Mouse (Mus musculus) embryo, embryonic 11 days (tissue): ENCODE measurements around the gene Tlcd2.
"Not testable (repeated sequence)": the region's sequence is repeated elsewhere in the genome, so short reads cannot be mapped to it uniquely, and the experiment has no call there.

Source experiments
- DNase-seq: peaks from one replicate; pipeline ENCODE4 v3.0.0-alpha.2; 2015

The Tlcd2 gene

DNA sequence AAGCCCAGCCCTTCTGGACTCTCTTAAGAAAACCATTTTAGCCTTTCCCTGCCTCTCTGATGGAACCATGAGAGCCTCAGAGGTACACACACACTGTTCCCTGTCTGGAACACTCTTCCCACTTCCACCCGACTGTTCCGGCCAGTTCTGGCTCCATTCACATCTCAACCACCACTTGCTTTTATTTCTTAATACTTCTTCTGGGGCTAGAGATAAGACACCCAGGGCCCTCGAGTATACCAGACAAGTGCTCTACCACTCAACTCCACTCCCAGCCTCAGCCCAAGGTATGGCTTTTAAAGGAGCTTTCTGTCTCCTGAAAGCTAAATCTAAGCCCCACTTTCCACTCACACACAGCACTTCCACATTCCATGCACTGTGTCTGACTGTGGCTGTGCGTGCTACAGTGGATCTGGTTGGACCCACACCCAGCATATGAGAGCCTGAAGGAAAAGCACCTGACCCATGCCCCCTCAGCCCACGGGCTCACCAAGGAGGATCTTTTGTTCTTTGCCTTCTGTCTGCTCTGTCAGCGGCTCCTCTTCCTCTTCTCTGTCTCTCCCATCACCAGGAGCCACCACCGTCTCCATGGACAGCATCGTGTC is 11.1 kb upstream of the Tlcd2 start:
- no peak for DNase-seq

DNA sequence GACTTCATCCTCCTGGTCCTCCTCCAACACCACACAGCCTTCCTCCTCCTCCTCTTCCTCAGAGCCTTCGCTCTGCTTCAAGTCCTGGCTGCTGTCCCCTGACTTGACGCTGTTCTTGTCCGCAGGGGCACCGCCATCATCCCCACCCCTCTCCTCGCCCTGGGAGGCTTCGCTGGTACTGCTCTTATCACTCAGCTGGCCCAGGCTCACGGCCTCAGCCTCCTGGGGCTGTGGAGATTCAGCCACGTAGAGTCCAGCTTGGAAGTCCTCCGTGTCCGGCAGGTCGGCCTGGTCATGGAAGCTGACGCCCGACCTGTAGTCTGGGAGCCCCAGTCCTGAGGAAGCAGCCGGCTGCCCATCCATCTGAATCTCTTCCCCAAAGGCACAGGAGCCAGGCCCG is 10.6 kb upstream of the Tlcd2 start:
- DNase-seq, result no peak

DNA sequence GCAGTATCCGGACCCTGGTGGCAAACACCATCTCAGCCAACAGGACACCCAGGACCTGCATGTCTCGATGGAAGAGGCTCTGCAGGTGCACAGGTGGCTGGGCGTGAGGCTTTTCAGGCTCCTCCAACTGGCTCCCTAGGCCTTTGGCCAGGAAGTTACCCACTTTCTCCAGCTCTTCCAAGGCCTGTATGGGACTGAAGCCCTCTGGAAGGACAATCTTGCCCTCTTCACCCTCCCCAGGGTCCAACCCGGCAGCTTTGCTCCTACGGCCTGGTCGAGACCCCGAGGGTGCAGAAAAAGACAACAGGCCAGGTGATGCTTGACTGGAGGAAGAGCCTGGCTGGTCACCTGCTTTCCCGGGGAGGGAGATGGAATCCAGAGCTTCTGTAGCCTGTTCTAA is 9.4 kb upstream of the Tlcd2 start:
- DNase-seq, result no peak

DNA sequence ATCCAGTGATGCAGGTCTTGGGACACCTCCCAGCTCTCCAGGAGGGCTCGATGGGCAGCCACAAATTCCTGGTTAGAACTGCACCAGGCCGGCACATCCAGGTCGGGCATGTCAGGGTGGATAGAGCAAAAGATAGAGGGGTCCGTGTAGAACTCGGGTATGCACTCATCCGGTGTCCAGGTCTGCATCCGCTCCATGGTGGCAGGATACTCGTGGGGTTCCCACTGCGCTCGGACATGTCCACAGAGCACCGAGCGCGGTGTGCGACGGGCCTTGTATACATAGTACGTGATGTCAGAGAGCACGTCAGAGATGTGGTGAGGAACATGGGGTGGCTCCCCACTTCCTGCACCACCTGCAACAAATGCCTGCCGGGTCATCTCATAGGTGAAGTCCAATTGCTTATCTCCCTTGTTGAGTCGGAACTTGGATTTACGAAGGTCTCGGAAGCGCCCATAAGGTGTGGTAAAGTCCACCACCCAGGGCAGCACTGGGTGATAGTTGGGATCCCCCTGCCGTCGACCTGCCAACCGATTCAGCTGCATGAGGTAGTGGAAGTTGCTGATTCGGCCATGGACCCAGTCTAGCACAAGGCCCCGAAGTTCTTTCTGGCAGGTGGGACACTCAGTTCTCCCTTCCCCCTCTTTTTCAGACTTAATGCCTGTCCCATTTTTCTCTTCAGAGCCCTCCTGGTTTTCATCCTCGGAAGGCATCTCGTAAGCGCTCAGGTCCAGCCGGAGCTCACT is 8.5 kb upstream of the Tlcd2 start:
- no peak for DNase-seq

DNA sequence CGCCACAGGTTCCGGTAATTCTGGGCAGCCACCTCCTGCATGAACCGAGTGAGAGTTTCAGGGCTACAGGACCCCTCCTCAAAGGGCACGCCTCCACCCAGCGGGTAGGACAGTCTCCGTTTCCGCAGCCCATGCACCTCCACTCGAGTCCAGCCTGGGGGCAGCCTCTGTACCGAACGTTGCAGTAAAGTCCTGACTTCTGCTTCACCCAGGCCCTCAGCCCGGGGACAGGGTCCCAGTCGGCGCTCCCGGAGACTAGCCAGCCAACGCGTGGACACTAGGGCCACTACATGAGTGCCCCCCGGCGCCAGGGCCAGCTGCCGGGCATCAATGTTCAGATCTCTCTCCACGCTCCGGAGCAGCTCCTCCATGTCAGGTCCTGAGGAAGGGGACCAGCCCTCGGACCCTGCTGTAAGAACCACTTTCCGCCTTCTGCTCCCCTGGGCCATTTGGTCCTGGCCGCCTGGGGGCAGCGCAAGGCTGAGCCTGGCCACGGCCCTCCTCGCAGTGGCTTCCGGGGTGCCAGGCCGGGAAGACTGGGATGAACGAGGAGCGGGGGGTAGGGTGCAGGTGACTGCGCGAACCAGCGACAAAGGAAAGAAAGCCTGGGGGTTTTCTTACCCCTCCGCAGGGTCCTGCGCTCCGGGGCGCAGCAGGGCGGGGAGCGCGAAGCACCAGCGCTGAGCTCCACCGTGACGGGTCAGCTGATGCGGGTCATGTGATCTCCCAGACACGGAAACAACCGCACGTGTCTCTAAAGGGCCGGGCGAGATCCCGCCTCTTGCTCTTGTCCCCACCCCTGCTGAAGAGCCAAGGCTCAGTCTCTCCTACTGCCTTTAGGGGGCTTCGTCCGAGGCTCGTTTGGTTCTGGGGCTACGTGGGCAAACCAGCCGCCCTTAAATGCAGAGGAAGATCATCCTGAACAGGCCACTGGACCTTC is 7.3 kb upstream of the Tlcd2 start, which contains the start of gene Wdr81:
Gene Wdr81, minus strand, starts transcription at position 727 of the 940 bp plus-strand sequence.
- DNase-seq, result peak; percentile 96

DNA sequence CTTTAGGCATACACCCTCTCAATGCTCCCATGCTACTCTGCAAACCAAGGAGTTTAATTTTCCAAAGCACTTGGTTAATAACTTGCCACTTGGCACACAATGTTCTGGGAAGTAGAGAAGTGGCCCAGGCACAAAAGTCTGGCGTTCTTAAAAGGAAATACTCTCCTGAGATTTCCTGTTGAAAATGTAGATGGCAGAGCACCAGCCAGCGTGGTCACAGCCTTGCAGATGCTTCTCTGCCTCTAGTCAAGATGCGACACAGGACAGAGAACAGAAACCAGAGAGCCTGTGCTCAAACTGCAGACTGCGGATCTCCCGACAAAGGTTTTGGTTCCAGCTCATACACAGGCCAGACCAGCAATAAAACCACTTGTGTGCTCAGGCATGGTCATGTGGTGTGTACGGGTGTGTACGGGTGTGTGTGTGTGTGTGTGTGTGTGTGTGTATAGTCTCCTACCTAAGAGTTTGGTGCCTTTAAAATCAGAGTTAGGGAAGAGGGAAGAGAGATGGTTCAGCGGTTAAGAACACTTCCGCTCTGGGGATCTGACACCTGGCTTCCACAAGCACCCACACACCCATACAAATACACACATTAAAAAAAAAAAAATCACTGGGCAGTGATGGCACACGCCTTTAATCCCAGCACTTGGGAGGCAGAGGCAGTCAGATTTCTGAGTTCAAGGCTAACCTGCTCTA is 6.3 kb upstream of the Tlcd2 start:
- DNase-seq, result no peak

DNA sequence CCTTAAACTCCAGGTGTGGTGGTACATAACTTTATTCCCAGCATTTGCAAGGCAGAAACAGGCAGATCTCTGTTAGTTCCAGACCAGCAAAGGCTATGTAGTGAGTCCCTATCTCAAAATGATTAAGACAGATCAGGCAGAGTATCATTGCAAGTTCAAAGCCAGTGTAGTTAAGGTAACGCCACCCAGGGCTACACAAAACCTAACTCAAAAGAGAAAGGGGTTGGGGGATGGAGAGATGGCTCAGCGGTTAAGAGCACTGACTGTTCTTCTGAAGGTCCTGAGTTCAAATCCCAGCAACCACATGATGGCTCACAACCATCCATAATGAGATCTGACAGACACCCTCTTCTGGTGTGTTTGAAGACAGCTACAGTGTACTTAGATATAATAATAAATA is 5.5 kb upstream of the Tlcd2 start:
- DNase-seq, result not testable (repeated sequence)

DNA sequence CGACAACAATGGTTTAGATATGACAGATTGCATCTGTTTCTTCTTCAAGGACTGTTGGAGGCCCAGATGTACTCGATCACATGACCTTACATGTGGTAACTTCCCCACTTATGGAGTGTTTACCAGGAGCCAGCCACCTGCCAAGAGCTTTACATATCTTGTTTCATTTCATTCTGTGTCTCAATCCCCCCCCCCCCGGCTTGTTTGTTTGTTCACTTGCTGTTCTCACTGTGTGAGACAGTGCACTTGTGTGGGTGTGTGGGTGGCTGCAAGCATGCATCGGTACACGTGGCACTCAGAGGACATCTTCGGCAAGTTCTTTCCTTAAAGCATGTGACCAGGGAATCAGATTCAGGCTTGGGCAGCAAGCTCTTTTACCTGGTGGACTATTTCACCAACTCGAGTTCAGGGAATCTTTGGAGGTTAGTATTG is 5.1 kb upstream of the Tlcd2 start:
- no peak for DNase-seq

DNA sequence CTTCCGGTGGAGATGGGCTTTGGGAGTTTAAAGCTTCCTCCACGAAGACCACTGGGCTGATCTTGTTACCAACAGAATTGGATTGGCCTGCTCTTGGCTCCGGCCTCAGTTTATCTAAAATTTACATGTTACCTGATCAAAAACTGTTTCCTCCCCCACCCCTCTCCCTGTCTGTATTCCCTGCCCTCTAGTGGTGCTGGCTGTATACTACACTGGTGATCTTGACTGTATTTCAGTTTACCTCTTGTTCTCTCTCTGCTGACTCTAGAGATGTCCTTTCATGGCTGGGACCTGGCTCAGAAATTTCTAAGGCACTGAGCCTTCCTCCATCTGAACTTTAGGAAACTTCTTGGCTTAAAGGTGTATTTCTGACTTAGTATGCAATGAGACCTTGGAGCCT is 3.3 kb upstream of the Tlcd2 start:
- DNase-seq, result peak; percentile 54

DNA sequence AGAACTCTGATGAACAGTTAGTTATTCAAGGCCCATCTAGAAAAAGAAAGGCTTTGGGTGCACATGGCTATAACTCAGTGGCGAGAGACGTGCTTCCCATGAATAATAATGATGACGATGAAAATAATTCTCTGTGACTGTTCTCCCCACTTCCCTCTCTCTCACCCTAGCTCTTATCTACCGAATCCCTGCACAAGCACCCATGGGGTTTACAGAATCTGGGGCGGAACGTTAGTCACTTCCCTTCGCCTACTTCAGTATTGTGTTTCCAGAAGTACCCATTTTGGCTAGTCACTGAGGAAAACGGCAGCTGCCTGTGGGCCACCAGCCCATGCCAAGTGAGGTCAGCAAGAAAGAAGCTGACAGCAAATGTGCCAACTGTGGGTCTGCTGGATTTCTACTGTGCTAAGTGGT is 2.9 kb upstream of the Tlcd2 start:
- no peak for DNase-seq

DNA sequence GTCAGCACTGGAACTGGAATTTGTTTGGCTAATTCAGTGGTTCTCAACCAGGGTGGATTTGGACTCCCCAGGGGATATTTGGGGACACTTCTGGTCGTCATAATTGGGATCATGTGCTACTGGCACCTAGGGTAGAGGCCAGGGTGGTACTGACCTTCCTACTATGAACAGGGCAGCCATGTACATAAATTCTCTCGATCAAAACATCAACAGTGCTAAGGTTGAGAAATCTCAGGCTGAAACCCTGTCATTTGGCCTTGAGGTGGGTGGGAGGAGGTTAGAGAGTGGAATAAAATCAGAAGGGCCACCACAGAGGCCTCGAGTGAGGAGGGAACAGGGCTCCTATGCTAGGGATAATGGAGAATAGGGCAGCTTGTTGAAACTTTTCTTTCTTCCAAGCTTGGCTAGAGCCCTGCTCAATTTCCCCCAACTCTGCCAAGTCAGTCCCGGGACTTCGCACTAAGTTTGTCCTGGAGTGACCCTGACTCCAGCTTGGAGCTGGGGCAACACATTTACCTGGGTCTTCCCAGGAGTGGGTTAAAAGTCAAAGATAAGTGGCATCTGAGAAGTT is 2.3 kb upstream of the Tlcd2 start:
- no peak for DNase-seq

DNA sequence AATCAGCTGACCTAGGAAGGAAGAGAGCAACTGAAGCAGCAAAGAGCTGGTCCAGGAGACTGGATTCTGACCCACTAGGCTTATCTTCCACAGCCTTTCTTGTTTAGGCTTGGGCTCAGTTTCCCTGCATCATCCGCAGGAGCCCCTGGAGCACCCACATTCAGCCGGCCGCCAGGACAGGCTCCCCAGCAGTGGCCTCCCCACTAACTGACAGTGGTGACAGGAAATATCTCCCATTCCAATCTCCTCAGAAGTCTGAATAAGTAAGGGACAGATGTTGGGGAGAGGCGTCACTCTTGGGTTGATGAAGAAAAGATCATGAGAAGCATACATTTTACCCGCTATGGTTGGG is 1.8 kb upstream of the Tlcd2 start:
- no peak for DNase-seq

DNA sequence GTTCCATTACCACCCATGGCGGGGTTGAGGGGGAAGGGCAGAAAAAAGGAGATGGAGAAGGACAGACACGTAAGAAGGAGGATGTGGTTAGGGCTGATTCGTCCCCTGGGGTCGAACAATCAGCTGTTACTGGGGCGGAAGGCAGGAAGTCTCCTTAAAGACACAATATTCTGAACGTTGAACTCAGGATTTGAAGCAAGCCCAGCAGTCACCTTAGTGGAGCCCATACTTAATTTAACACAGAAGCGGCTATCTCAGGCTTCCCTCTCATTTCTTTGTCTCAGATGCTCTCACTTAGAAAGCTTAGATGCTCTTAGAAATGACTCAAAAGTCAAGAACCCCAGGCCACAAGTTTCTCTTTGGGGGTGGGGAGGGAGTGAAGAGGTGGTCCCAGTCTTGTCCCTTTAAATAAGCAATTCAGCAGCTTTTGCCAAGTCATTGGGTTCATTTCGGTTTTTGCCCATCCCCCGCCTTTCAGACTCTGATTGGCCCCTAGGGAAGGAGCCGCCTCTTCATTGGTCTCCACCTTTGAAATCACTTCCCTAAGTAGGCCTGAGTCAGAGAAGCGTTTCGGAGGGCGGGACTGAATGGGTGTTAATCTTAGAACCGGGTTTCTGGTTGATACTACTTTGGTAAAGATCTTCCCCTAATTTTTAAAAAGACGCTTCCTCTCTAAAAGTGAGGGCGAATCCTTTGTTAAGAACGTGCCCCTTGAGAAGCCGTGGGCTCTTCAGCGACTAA is 1.2 kb upstream of the Tlcd2 start:
- DNase-seq, result peak; percentile 94

DNA sequence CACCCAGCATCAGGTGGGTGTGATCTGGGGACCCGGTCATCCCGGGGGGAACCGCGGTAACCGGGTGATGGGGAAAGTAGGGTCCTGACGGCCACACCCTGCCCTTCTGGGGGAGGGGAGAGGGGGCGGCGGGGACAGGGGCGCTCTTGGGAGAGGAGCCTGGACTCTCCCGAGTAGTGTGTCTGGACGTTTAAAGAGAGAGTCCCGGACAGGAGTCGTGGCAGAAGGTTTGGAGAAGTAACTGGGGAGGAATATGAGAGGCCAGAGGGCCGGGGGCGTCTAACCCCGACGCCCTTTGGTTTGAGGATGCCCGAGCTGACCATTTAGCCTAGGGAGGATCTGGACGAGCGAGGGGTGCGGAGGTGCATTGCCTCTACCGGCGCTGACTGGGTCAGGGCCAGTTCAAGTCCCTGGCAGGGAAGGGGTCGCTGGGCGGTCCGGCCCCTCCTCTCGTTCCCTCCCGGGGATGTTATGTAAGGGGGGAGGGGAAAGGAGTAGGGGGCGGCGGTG is 283 bp downstream of the Tlcd2 start:
- DNase-seq, result no peak

DNA sequence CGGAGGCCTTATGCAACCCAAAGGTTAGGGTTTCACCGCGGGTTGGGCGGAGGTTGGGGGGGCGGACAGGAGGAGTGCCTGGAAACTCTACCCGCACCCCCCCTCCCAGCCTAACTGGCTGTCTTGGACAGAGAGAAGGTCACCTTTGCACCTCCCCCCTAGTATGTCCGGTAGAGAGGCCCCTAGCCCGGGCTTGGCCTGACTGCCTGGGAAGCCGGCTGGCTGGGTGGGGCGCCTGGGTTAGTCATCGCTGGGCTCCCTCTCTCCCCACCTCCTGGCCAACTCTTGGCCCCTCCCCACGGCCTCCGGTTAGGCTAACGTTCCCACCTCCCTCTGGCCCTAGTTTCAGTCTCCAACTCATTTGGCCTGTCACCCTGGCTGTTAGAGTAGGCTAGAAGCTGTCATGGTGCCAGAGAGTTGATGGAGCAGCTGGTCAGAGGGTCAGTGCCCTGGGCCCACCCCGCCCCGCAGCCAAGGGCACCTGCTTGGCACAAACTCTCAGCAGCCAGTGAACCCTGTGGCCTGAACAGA is 803 bp downstream of the Tlcd2 start:
- DNase-seq, result peak; percentile 30

DNA sequence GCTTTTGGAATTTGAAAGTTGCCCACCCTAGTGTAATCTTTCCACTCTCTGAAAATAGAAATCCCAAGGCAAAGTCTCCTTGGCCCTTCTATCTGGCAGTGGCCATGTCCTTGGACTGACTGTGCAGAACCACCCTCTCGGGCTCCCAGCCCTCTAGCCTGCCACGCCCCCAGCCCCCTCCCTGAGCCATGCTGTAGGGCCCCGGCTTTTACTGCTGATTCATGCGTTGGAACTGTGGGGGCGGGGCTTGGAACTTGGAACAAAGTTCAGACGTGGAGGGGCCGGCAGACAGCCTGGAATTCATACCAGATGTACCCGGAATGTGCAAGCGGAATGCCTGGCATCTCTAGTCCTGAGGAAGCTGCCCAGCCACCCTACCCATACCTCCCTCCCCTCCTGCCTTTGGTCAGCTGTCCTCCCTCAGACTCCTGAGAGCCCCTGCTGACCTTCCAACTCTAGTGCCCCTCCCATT is 1.4 kb downstream of the Tlcd2 start:
- peak; percentile 93 for DNase-seq

DNA sequence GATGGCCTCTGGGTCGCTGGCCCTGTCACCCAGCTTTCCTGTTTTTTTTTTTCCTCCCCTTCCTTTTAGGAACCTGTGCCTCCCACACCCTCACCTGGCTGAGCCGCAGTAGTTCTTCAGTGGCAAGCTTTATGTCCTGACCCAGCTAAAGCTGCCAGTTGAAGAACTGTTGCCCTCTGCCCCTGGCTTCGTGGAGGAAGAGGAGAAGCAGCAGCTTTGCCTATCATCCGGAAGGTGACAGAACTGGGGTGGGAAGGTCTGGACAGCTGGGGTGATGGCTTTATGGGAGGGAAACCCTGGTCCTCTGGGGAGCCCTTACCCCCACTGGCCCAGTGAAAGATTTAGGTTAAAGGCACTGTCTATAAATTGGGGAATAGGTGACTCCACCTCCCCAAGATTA is 2.1 kb downstream of the Tlcd2 start:
- no peak for DNase-seq

DNA sequence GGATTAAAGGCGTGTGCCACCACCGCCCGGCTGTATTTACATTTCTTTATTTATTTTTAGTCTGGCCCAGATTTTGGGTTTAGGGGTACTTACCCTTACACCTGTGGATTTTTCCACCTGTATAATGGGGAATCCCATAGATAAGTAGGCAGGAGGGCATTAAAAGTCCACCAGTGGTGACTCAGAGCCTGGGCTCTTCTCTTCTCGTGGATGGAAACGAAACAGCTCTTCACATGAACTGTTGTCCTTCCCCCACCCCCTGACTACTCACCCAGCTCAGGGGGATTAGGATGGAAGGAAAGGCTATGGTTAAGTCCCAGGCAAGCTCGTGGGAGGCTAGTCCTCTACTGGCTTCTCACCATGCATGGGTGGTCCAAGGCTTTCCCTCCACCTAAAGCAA is 2.9 kb downstream of the Tlcd2 start:
- DNase-seq, result no peak

DNA sequence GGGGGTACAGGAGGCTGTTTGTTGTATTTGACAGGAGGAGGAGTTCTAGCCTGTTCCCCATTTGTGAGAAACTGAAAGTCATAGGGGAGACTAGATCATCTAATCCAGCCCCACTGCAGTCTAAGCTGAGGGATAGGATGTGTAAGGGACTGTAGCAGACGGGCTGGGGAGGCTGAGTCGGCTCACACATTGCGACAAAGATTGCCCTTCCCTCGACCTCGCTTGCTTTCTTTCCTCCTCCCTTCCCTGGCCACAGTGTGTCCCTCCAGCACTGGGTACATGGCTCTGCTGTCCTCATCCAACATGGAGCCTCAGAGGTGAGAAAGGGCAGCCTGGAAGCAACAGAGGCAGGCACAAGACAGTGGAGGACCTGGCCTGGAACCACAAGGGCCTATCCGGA is 3.5 kb downstream of the Tlcd2 start:
- no peak for DNase-seq

DNA sequence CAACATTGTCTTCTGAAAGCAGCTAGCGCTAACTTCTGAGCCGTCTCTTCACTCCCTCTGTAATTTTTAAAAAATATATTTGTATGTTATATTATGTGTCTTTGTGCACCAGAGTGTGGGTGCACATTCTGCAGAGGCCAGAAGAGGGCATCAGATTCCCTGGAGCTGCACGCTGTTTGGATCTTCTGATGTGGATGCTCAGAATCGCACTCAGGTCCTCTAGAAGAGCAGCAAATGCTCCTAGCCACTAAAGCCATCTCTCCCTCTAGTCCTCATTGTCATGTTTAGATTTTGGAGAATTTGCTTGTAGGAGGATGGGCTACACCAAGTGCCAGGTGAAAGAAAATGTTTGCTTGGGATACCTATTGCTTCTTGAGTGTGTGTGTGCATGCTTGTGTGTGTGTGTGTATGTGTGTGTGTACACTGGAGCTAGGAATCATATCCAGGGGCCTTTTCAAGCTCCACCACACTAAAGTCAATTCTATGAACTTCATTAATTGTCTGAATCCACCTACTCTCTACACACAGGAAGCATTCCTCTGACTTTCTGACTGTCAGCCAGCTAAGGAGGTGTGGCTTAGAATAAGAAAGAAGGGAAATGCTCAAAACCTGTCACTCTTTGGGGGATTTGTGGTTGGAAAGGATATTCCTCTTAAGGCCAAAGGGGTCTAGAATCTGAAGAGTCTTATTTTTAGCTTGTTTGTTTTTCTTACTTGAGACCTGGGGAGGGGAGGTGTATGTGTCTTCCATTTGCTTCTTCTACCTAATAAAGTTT is 5.4 kb downstream of the Tlcd2 start:
- no peak for DNase-seq
